Mouse (Mus musculus) small intestine, adult 2 months (tissue): ENCODE measurements around the gene Ppp1r16b.

Experiments
- CTCF ChIP-seq: fragments of 200-500 bp; IDR thresholded peaks from 2 replicates; pipeline ENCODE4 v1.5.1; 2012; ENCODE audit warnings: low read depth, mild to moderate bottlenecking, control low read depth, inconsistent platforms, low read length, moderate library complexity, mixed read lengths; ENCODE audit not compliant: insufficient replicate concordance, insufficient read length; ENCODE audit errors: extremely low read depth
- POLR2A ChIP-seq: fragments of 200-500 bp; IDR thresholded peaks from 2 replicates; pipeline ENCODE4 v1.6.1; 2012; ENCODE audit warnings: low read depth, mild to moderate bottlenecking, control low read depth, inconsistent platforms, low read length, moderate library complexity

- TF ChIP-seq CTCF = no peak
- no peak for TF ChIP-seq POLR2A
These were observed 27.0 kb downstream of the Ppp1r16b start for GRCm38 (mm10) chr2:158692191-158692590.
